In genomic region chr4:58437271-58437670, GRCm38 (mm10) we compare ENCODE assay signal across 18 mouse cellular contexts.
DNase-seq lines count a peak whose midpoint lies in the region; ATAC-seq and TF ChIP-seq lines count a peak whose summit lies in the region.
"Had no signal": no experiment of that assay in that cellular context is flagged by ENCODE, and none has a peak within 500 bp of the region (broad histone marks: within the 10 kb centered on the region; RNA-seq: fewer than 3 reads in every experiment).

No protein-coding gene starts in this region.

- peaks cover 5% of the 10 kb centered on the region; the same call in 1 of the 2 replicates for H3K9me3 ChIP-seq in E14TG2a.4 (ENCODE audit: low read length)
- no peaks in the 10 kb centered on the region for H3K9me3 ChIP-seq in hindbrain, postnatal 0 days (ENCODE audit: low read length)
- H3K9me3 ChIP-seq: embryonic facial prominence, embryonic 13.5 days; hindbrain, embryonic 15.5 days; limb, embryonic 12.5 days; lung, embryonic 15.5 days; midbrain, embryonic 15.5 days had no signal

- H3K27ac ChIP-seq in kidney, adult 2 months (ENCODE audit: insufficient read depth, low read depth, low read length): no peak overlapping the region
- no peak overlapping the region for H3K27ac ChIP-seq in hindbrain, postnatal 0 days
- H3K27ac ChIP-seq: embryonic facial prominence, embryonic 13.5 days; hindbrain, embryonic 15.5 days; limb, embryonic 12.5 days; lung, embryonic 15.5 days; midbrain, embryonic 15.5 days had no signal

- DNase-seq in kidney, adult 2 months: no peak
- no peak for DNase-seq in kidney, postnatal 36 days
- peak; percentile 32 for DNase-seq in A20 (ENCODE audit: low read depth, low spot score)
- DNase-seq in adrenal gland, postnatal 36 days: peak; percentile 27 to 29
- no peak for DNase-seq in retina, embryonic 14.5 days (ENCODE audit: low spot score)
- no peak for DNase-seq in hindbrain, postnatal 0 days (ENCODE audit: low spot score)
- DNase-seq: cerebellum, adult 8-10 months; heart, adult 18-20 months; heart, postnatal 14 days; kidney, adult 9 months; right cerebral cortex, postnatal 25 days; thymus, adult 2 months had no signal

- H3K36me3 ChIP-seq in kidney, adult 2 months (ENCODE audit: control insufficient read depth, insufficient read depth, low read length): no peaks in the 10 kb centered on the region
- H3K36me3 ChIP-seq in E14TG2a.4 (ENCODE audit: insufficient read depth, low read length): peaks cover 5% of the 10 kb centered on the region; the same call in 1 of the 2 replicates
- no peaks in the 10 kb centered on the region for H3K36me3 ChIP-seq in hindbrain, postnatal 0 days (ENCODE audit: insufficient read depth, low read length)
- H3K36me3 ChIP-seq: hindbrain, embryonic 15.5 days; lung, embryonic 15.5 days; midbrain, embryonic 15.5 days had no signal

- no peak overlapping the region for H3K4me3 ChIP-seq in kidney, adult 2 months (ENCODE audit: insufficient read depth, low read depth, low read length)
- no peak overlapping the region for H3K4me3 ChIP-seq in E14TG2a.4 (replicated peaks; ENCODE audit: low read length)
- no peak overlapping the region for H3K4me3 ChIP-seq in hindbrain, postnatal 0 days (ENCODE audit: low read length)
- H3K4me3 ChIP-seq: embryonic facial prominence, embryonic 13.5 days; hindbrain, embryonic 15.5 days; limb, embryonic 12.5 days; lung, embryonic 15.5 days; midbrain, embryonic 15.5 days had no signal

- no peak for TF ChIP-seq POLR2A in kidney, adult 2 months (IDR thresholded peaks at IDR 0.05; ENCODE audit: low read depth, low read length)

- H3K9ac ChIP-seq in hindbrain, postnatal 0 days (replicated peaks; ENCODE audit: low read length): no peak overlapping the region
- H3K9ac ChIP-seq: embryonic facial prominence, embryonic 13.5 days; hindbrain, embryonic 15.5 days; limb, embryonic 12.5 days; lung, embryonic 15.5 days; midbrain, embryonic 15.5 days had no signal

- no peak for ATAC-seq in hindbrain, postnatal 0 days
- ATAC-seq: midbrain, embryonic 15.5 days had no signal

- H3K4me2 ChIP-seq in hindbrain, postnatal 0 days (ENCODE audit: low read depth, low read length): no peak overlapping the region
- H3K4me2 ChIP-seq: embryonic facial prominence, embryonic 13.5 days; hindbrain, embryonic 15.5 days; limb, embryonic 12.5 days; lung, embryonic 15.5 days; midbrain, embryonic 15.5 days had no signal

- TF ChIP-seq CTCF in kidney, adult 2 months (conservative IDR thresholded peaks at IDR 0.05; ENCODE audit: insufficient read depth, insufficient read length, low read depth, low read length): 0 out of 2 replicates have a peak, but pooled peaks have one; percentile 15
- TF ChIP-seq CTCF in E14TG2a.4 (conservative IDR thresholded peaks at IDR 0.05; ENCODE audit: low read length): peak; percentile 46
- TF ChIP-seq CTCF in hindbrain, postnatal 0 days (IDR thresholded peaks at IDR 0.05; ENCODE audit: low read depth): no peak

- H3K27me3 ChIP-seq in kidney, adult 2 months (replicated peaks; ENCODE audit: control insufficient read depth, insufficient read depth, low read length): no peaks in the 10 kb centered on the region
- H3K27me3 ChIP-seq in E14TG2a.4 (ENCODE audit: insufficient read depth, low read length): no peaks in the 10 kb centered on the region
- H3K27me3 ChIP-seq in hindbrain, postnatal 0 days (ENCODE audit: insufficient read depth, low read length): no peaks in the 10 kb centered on the region
- H3K27me3 ChIP-seq: embryonic facial prominence, embryonic 13.5 days; hindbrain, embryonic 15.5 days; limb, embryonic 12.5 days; lung, embryonic 15.5 days; midbrain, embryonic 15.5 days had no signal

- no peaks in the 10 kb centered on the region for H3K4me1 ChIP-seq in kidney, adult 2 months (ENCODE audit: control insufficient read depth, insufficient read depth, low read length)
- H3K4me1 ChIP-seq in E14TG2a.4 (replicated peaks; ENCODE audit: low read depth, low read length): peaks cover 3% of the 10 kb centered on the region
- H3K4me1 ChIP-seq in hindbrain, postnatal 0 days (ENCODE audit: insufficient read depth, low read length): no peaks in the 10 kb centered on the region
- H3K4me1 ChIP-seq: hindbrain, embryonic 15.5 days; lung, embryonic 15.5 days; midbrain, embryonic 15.5 days had no signal

- 89% methylated on average over 15 of the region's 15 CpGs for WGBS in kidney, adult 2 months
- WGBS in hindbrain, postnatal 0 days: 88% methylated on average over 15 of the region's 15 CpGs

Comparison
In these comparisons a context has a peak if more than half of its experiments do, and no peak if none do; other contexts are left out.
1. DNase-seq: peak in A20 (single experiment) and adrenal gland, postnatal 36 days (2 of 2); none in kidney, adult 2 months (single experiment), kidney, postnatal 36 days (0 of 2), retina, embryonic 14.5 days (single experiment) and hindbrain, postnatal 0 days (single experiment).